Mouse (Mus musculus): ENCODE results near the gene Ppfibp1. TPM values are rescaled to one million over a fixed set of nuclear protein-coding genes. Genes with fewer than 3 reads are reported as not detected.
A peak's percentile ranks its signal among the peaks of the same experiment; 100 is the strongest.

Ppfibp1 gene
- polyA plus RNA-seq, 1 experiment from 2014 or later: 16.0 TPM

DNA sequence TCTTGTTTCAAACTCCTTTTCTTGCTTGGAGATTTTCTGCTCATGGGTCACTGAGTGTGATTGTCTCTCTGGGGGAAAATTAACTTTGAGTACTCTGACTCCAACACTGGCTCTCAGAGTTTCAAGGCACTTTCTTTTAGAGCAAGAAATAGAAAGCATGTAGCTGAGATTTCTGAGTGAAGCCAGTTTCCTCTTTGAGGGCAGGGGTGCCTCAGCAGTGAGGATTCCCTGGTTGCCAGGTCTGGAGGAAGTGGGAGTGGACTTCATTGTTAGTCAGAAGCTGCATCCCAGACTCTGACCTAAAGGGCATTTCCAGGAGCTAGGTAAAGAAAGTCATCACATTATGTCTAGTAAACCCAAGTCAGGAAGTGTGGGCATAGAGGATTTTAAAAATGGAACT, 2.3 kb downstream of the Ppfibp1 start:
- Histone ChIP-seq H3K4me3 (replicated peaks; ENCODE audit: low read length) (no peak overlapping the region), H3K27ac (no peak overlapping the region), H3K27me3 (ENCODE audit: control insufficient read depth, insufficient read depth, low read length) (peaks cover 10% of the 10 kb centered on the region; the same call in 1 of the 2 replicates), H3K4me2 (replicated peaks) (peak overlapping the region; percentile 15; the same call in 1 of the 2 replicates), H3K9ac (no peak overlapping the region), H3K9me3 (ENCODE audit: control insufficient read depth, low read length) (no peaks in the 10 kb centered on the region), H3K36me3 (replicated peaks; ENCODE audit: control insufficient read depth, insufficient read depth) (no peaks in the 10 kb centered on the region), H3K4me1 (replicated peaks; ENCODE audit: control insufficient read depth, insufficient read depth, low read length) (peaks cover 3% of the 10 kb centered on the region)
- DNase-seq (ENCODE audit: low spot score): no peak
- ATAC-seq (ENCODE audit: low FRiP score): no peak

GRCm38 (mm10) chr6:146893890-146894289, 5.6 kb downstream of the Ppfibp1 start:
- Histone ChIP-seq H3K9me3 (ENCODE audit: control insufficient read depth, low read length) (no peaks in the 10 kb centered on the region), H3K9ac (no peak overlapping the region), H3K27me3 (ENCODE audit: control insufficient read depth, insufficient read depth, low read length) (peaks cover 6% of the 10 kb centered on the region; the same call in 1 of the 2 replicates), H3K4me3 (replicated peaks; ENCODE audit: low read length) (no peak overlapping the region), H3K4me1 (replicated peaks; ENCODE audit: control insufficient read depth, insufficient read depth, low read length) (no peaks in the 10 kb centered on the region), H3K36me3 (replicated peaks; ENCODE audit: control insufficient read depth, insufficient read depth) (no peaks in the 10 kb centered on the region), H3K4me2 (replicated peaks) (no peak overlapping the region), H3K27ac (no peak overlapping the region)
- ATAC-seq (ENCODE audit: low FRiP score): no peak
- 78% methylated on average over 2 of the region's 2 CpGs for WGBS
- DNase-seq (ENCODE audit: low spot score): no peak

DNA sequence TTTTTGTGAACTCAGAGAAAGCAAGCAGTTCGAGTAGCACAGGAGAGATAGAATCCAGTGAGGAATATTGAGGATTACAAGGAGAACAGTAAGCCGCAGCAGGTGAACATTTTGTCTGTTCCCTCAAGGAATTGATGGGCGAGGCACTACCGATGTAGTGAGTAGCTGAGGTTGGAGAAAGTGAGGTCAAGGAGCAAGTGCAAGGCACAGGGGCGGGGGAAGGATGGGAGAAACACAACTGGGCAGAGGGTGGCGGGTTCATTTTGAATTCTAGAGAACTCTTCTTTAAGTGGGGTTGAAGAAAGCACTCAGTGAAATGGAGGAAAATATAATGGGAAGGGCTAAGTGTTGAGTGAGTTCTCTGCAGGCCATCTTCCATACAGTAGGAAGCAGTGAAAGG, 10.4 kb downstream of the Ppfibp1 start:
- DNase-seq (ENCODE audit: low spot score) (no peak), ATAC-seq (ENCODE audit: low FRiP score) (no peak)
- H3K4me1 ChIP-seq (replicated peaks; ENCODE audit: control insufficient read depth, insufficient read depth, low read length): no peaks in the 10 kb centered on the region
- H3K4me3 ChIP-seq (replicated peaks; ENCODE audit: low read length): no peak overlapping the region
- no peak overlapping the region for H3K9ac ChIP-seq
- no peaks in the 10 kb centered on the region for H3K9me3 ChIP-seq (ENCODE audit: control insufficient read depth, low read length)
- no peaks in the 10 kb centered on the region for H3K27me3 ChIP-seq (ENCODE audit: control insufficient read depth, insufficient read depth, low read length)
- no peaks in the 10 kb centered on the region for H3K36me3 ChIP-seq (replicated peaks; ENCODE audit: control insufficient read depth, insufficient read depth)
- H3K4me2 ChIP-seq (replicated peaks): no peak overlapping the region
- WGBS: 86% methylated on average over 6 of the region's 6 CpGs
- no peak overlapping the region for H3K27ac ChIP-seq

DNA sequence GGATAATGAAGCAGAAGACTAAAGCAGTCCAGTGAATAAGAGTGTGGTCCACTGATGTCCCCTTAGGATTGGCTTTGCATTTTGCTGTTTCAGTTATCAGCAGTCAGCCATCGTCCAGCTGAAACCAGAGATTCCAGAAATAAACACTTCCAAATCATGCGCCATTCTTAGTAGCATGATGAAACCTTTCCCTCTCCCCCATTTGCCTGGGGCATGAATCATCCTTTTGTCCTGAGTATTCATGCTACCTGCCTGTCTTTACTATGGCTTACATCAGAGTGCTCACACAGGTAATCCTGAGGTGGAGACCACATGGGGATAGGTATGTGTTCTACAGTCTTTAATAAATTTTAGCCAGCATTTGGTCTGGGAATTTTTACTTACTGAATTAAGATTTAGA, 11.4 kb downstream of the Ppfibp1 start:
- Histone ChIP-seq H3K9me3 (ENCODE audit: control insufficient read depth, low read length) (no peaks in the 10 kb centered on the region), H3K36me3 (replicated peaks; ENCODE audit: control insufficient read depth, insufficient read depth) (no peaks in the 10 kb centered on the region), H3K4me1 (replicated peaks; ENCODE audit: control insufficient read depth, insufficient read depth, low read length) (no peaks in the 10 kb centered on the region), H3K4me3 (replicated peaks; ENCODE audit: low read length) (no peak overlapping the region), H3K27ac (no peak overlapping the region), H3K4me2 (replicated peaks) (no peak overlapping the region), H3K9ac (no peak overlapping the region), H3K27me3 (ENCODE audit: control insufficient read depth, insufficient read depth, low read length) (no peaks in the 10 kb centered on the region)
- ATAC-seq (ENCODE audit: low FRiP score): no peak
- 85% methylated on average over 2 of the region's 2 CpGs for WGBS
- DNase-seq (ENCODE audit: low spot score): no peak

DNA sequence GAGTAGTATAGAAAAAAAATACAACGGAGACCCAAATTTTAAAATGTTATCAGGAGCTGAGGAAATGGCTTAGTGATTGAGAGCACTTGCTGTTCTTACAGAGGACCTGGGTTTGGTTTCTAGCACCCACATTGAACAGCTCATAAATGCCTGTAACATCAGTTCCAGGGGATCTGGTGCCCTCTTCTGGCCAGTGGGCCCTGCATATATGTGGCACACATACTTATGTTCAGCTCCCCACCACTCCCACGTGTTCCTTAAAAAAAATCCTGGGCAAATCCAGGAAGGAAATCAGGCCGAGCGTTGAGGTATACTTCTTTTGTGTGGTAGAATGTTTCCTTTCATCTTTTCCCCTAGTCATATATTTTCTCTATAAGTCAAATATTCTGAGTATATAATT, 13.6 kb downstream of the Ppfibp1 start:
- ATAC-seq (ENCODE audit: low FRiP score) (no peak), DNase-seq (ENCODE audit: low spot score) (no peak)
- Histone ChIP-seq H3K27ac (no peak overlapping the region), H3K36me3 (replicated peaks; ENCODE audit: control insufficient read depth, insufficient read depth) (no peaks in the 10 kb centered on the region), H3K27me3 (ENCODE audit: control insufficient read depth, insufficient read depth, low read length) (no peaks in the 10 kb centered on the region), H3K4me3 (replicated peaks; ENCODE audit: low read length) (no peak overlapping the region), H3K4me1 (replicated peaks; ENCODE audit: control insufficient read depth, insufficient read depth, low read length) (no peaks in the 10 kb centered on the region), H3K4me2 (replicated peaks) (no peak overlapping the region), H3K9me3 (ENCODE audit: control insufficient read depth, low read length) (no peaks in the 10 kb centered on the region), H3K9ac (no peak overlapping the region)
- WGBS: 92% methylated on average over 4 of the region's 4 CpGs

- Histone ChIP-seq H3K27me3 (ENCODE audit: control insufficient read depth, insufficient read depth, low read length) (no peaks in the 10 kb centered on the region), H3K27ac (no peak overlapping the region), H3K4me2 (replicated peaks) (no peak overlapping the region), H3K4me1 (replicated peaks; ENCODE audit: control insufficient read depth, insufficient read depth, low read length) (no peaks in the 10 kb centered on the region), H3K4me3 (replicated peaks; ENCODE audit: low read length) (no peak overlapping the region), H3K9me3 (ENCODE audit: control insufficient read depth, low read length) (no peaks in the 10 kb centered on the region), H3K9ac (no peak overlapping the region), H3K36me3 (replicated peaks; ENCODE audit: control insufficient read depth, insufficient read depth) (no peaks in the 10 kb centered on the region)
- DNase-seq (ENCODE audit: low spot score) (no peak), ATAC-seq (ENCODE audit: low FRiP score) (no peak)
- WGBS: 82% methylated on average over 2 of the region's 2 CpGs
Observed at GRCm38 (mm10) chr6:146903632-146904031, 15.3 kb downstream of the Ppfibp1 start.

GRCm38 (mm10) chr6:146904707-146905106, 16.4 kb downstream of the Ppfibp1 start:
- Histone ChIP-seq H3K27me3 (ENCODE audit: control insufficient read depth, insufficient read depth, low read length) (no peaks in the 10 kb centered on the region), H3K4me3 (replicated peaks; ENCODE audit: low read length) (no peak overlapping the region), H3K36me3 (replicated peaks; ENCODE audit: control insufficient read depth, insufficient read depth) (no peaks in the 10 kb centered on the region), H3K9me3 (ENCODE audit: control insufficient read depth, low read length) (no peaks in the 10 kb centered on the region), H3K4me1 (replicated peaks; ENCODE audit: control insufficient read depth, insufficient read depth, low read length) (no peaks in the 10 kb centered on the region), H3K9ac (no peak overlapping the region), H3K27ac (no peak overlapping the region), H3K4me2 (replicated peaks) (no peak overlapping the region)
- 87% methylated on average over 3 of the region's 3 CpGs for WGBS
- no peak for DNase-seq (ENCODE audit: low spot score)
- ATAC-seq (ENCODE audit: low FRiP score): no peak

DNA sequence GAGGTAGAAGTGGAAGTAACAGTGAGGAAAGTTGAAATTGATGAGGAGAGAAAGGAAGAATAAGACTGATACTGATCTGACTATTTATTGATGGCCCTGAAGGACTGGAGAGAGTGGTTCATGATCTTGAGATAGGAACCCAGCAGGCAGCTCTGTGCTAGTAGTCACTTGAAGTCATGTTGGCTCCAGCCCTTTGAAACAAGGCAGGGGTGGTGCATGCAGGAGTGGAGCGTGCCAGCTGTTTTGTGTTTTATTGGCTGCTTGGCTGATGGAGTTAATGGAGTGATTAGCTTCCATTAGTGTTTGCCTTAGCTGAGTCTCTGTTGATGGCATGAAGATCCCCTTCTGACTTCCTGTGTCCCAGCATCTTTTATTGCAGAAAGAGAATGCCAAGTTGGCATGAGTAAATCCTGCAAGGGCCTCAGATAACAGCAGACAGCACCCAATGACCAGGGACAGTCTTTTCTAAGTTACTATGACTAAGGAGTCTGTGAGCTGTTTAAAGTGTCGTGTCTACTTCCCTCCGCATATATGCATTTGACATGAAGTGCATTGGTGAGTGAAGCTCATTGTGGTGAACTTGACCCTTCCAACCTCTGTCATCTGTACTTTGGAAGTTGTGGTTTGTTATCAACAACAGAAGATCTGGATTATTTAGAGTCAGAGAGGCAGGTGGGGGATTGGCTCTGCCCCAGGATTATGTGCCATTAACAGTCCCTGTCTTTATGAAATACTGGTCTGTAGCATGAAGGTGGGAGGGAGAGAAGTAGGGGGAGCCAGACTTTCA, 17.9 kb downstream of the Ppfibp1 start:
- no peaks in the 10 kb centered on the region for H3K9me3 ChIP-seq (ENCODE audit: control insufficient read depth, low read length)
- no peaks in the 10 kb centered on the region for H3K36me3 ChIP-seq (replicated peaks; ENCODE audit: control insufficient read depth, insufficient read depth)
- H3K4me2 ChIP-seq (replicated peaks): no peak overlapping the region
- H3K27ac ChIP-seq: no peak overlapping the region
- ATAC-seq (ENCODE audit: low FRiP score) (no peak), DNase-seq (ENCODE audit: low spot score) (no peak)
- H3K4me3 ChIP-seq (replicated peaks; ENCODE audit: low read length): no peak overlapping the region
- H3K9ac ChIP-seq: no peak overlapping the region
- H3K4me1 ChIP-seq (replicated peaks; ENCODE audit: control insufficient read depth, insufficient read depth, low read length): no peaks in the 10 kb centered on the region
- no peaks in the 10 kb centered on the region for H3K27me3 ChIP-seq (ENCODE audit: control insufficient read depth, insufficient read depth, low read length)
- 84% methylated on average over 3 of the region's 3 CpGs for WGBS

GRCm38 (mm10) chr6:146907061-146907794, 18.9 kb downstream of the Ppfibp1 start:
- Histone ChIP-seq H3K4me2 (replicated peaks) (no peak overlapping the region), H3K27ac (no peak overlapping the region), H3K9ac (no peak overlapping the region), H3K9me3 (ENCODE audit: control insufficient read depth, low read length) (no peaks in the 10 kb centered on the region), H3K36me3 (replicated peaks; ENCODE audit: control insufficient read depth, insufficient read depth) (no peaks in the 10 kb centered on the region), H3K4me3 (replicated peaks; ENCODE audit: low read length) (no peak overlapping the region), H3K4me1 (replicated peaks; ENCODE audit: control insufficient read depth, insufficient read depth, low read length) (no peaks in the 10 kb centered on the region), H3K27me3 (ENCODE audit: control insufficient read depth, insufficient read depth, low read length) (no peaks in the 10 kb centered on the region)
- ATAC-seq (ENCODE audit: low FRiP score) (no peak), DNase-seq (ENCODE audit: low spot score) (no peak)
- 80% methylated on average over 5 of the region's 5 CpGs for WGBS
